Mouse (Mus musculus) kidney, embryonic 14.5 days (tissue): Measurements from ENCODE around the gene Plxnb1. TPM values are rescaled to one million over a fixed set of nuclear protein-coding genes. Genes with fewer than 3 reads are reported as not detected.
A peak's percentile ranks its signal among the peaks of the same experiment; 100 is the strongest.

Experiments
- ATAC-seq: fragments of 200-750 bp; cut with Nextera tagmentation; 2 replicates; pipeline ENCODE4 v1.8.0; 2017; ENCODE audit warnings: moderate number of reproducible peaks, mild to moderate bottlenecking, moderate TSS enrichment, moderate library complexity; ENCODE audit not compliant: low FRiP score, low TSS enrichment
- H3K27ac ChIP-seq: fragments of 300-500 bp; sonication (generic); 2 replicates; pipeline ENCODE4 v1.5.1; 2014; ENCODE audit warnings: low read depth, mild to moderate bottlenecking, low read length, moderate library complexity, mixed read lengths
- H3K27me3 ChIP-seq: fragments of 300-500 bp; sonication (generic); 2 replicates; pipeline ENCODE4 v1.6.1; 2014; ENCODE audit warnings: mild to moderate bottlenecking, low read length; ENCODE audit not compliant: control insufficient read depth, insufficient read depth
- H3K36me3 ChIP-seq: fragments of 300-500 bp; sonication (generic); 2 replicates; pipeline ENCODE4 v1.6.1; 2014; ENCODE audit warnings: low read length, mixed read lengths; ENCODE audit not compliant: control insufficient read depth, insufficient read depth
- H3K4me1 ChIP-seq: fragments of 300-500 bp; sonication (generic); 2 replicates; pipeline ENCODE4 v1.6.1; 2014; ENCODE audit warnings: low read length, mixed read lengths; ENCODE audit not compliant: control insufficient read depth, insufficient read depth
- H3K4me2 ChIP-seq: fragments of 300-500 bp; sonication (generic); replicated peaks from 2 replicates; pipeline ENCODE4 v1.6.1; 2014; ENCODE audit warnings: low read depth, mild to moderate bottlenecking, low read length
- H3K4me3 ChIP-seq: fragments of 300-500 bp; sonication (generic); 2 replicates; pipeline ENCODE4 v1.5.1; 2014; ENCODE audit warnings: mild to moderate bottlenecking, low read length
- H3K9ac ChIP-seq: fragments of 300-500 bp; sonication (generic); 2 replicates; pipeline ENCODE4 v1.6.1; 2014; ENCODE audit warnings: low read depth, mild to moderate bottlenecking, low read length, moderate library complexity
- H3K9me3 ChIP-seq: fragments of 300-500 bp; sonication (generic); 2 replicates; pipeline ENCODE4 v1.6.1; 2016; ENCODE audit warnings: low read length; ENCODE audit not compliant: control insufficient read depth
- WGBS: fragments of 180-500 bp; shearing (Covaris S2); extraction: QIAGEN DNeasy Blood & Tissue Kit; methylation state at CpG from one replicate; pipeline ENCODE4 v1.1.7; 2014; 5-methylcytosine and 5-hydroxymethylcytosine counted together
- polyA plus RNA-seq: library from polyadenylated mRNA; unstranded; fragments of >200 nt; fragmentation: Nextera tagmentation; extraction: Ambion mirVana; gene quantifications from 2 replicates; pipeline ENCODE4 v1.2.1, GENCODE M21; 2014

Plxnb1 gene
- polyA plus RNA-seq, 1 experiment from 2014 or later, result 17.0 TPM

- H3K4me3 ChIP-seq, result peak within 1 kb of the TSS; percentile 79
- ATAC-seq, result peak; percentile 97
- H3K9me3 ChIP-seq, result no peaks in the 10 kb centered on the region
- H3K9ac ChIP-seq, result peak within 1 kb of the TSS; percentile 90
- peaks cover 21% of the 10 kb centered on the region for H3K36me3 ChIP-seq
- peak within 1 kb of the TSS; percentile 73 for H3K27ac ChIP-seq
- no peaks in the 10 kb centered on the region for H3K27me3 ChIP-seq
- peak within 1 kb of the TSS; percentile 75 for H3K4me2 ChIP-seq
- under 1% methylated on average over 37 of the region's 37 CpGs for WGBS
- H3K4me1 ChIP-seq, result peaks cover 10% of the 10 kb centered on the region
These were observed 12.9 kb upstream of the Plxnb1 start, which contains the start of the genes Ccdc51 and Tma7 for GRCm38 (mm10) chr9:109082124-109082800. Gene Ccdc51 (plus strand): TSS chr9:109082493. Gene Tma7 (minus strand): TSS chr9:109082587.

GRCm38 (mm10) chr9:109084922-109085321 lies 10.3 kb upstream of the Plxnb1 start:
- Histone ChIP-seq H3K9me3 (no peaks in the 10 kb centered on the region), H3K9ac (no peak overlapping the region), H3K27ac (no peak overlapping the region), H3K4me3 (no peak overlapping the region), H3K27me3 (no peaks in the 10 kb centered on the region), H3K4me2 (no peak overlapping the region), H3K4me1 (peaks cover 15% of the 10 kb centered on the region), H3K36me3 (peaks cover 10% of the 10 kb centered on the region; the same call in 1 of the 2 replicates)
- ATAC-seq, result no peak
- WGBS, result 21% methylated on average over 2 of the region's 2 CpGs

- Histone ChIP-seq H3K4me2 (no peak overlapping the region), H3K9me3 (no peaks in the 10 kb centered on the region), H3K4me3 (no peak overlapping the region), H3K27ac (no peak overlapping the region), H3K9ac (peak overlapping the region; percentile 29; the same call in 1 of the 2 replicates), H3K4me1 (peaks cover 8% of the 10 kb centered on the region), H3K27me3 (no peaks in the 10 kb centered on the region), H3K36me3 (peaks cover 11% of the 10 kb centered on the region)
- WGBS, result 16% methylated on average over 5 of the region's 5 CpGs
- peak; percentile 32; the same call in 1 of the 2 replicates for ATAC-seq
These were observed 7.2 kb upstream of the Plxnb1 start for GRCm38 (mm10) chr9:109087987-109088386.

GRCm38 (mm10) chr9:109090446-109090845 lies 4.7 kb upstream of the Plxnb1 start:
- Histone ChIP-seq H3K27ac (no peak overlapping the region), H3K9ac (no peak overlapping the region), H3K9me3 (no peaks in the 10 kb centered on the region), H3K4me1 (peaks cover 26% of the 10 kb centered on the region), H3K4me3 (no peak overlapping the region), H3K4me2 (no peak overlapping the region), H3K36me3 (peaks cover 11% of the 10 kb centered on the region), H3K27me3 (no peaks in the 10 kb centered on the region)
- no peak for ATAC-seq
- WGBS, result 56% methylated on average over 15 of the region's 15 CpGs

GRCm38 (mm10) chr9:109091802-109092201 lies 3.4 kb upstream of the Plxnb1 start:
- Histone ChIP-seq H3K4me3 (no peak overlapping the region), H3K9me3 (no peaks in the 10 kb centered on the region), H3K4me1 (peaks cover 31% of the 10 kb centered on the region), H3K4me2 (no peak overlapping the region), H3K27ac (no peak overlapping the region), H3K27me3 (no peaks in the 10 kb centered on the region), H3K36me3 (peaks cover 11% of the 10 kb centered on the region), H3K9ac (no peak overlapping the region)
- 84% methylated on average over 8 of the region's 8 CpGs for WGBS
- ATAC-seq, result no peak

- Histone ChIP-seq H3K27me3 (no peaks in the 10 kb centered on the region), H3K4me2 (no peak overlapping the region), H3K36me3 (peaks cover 11% of the 10 kb centered on the region), H3K27ac (0 out of 2 replicates have a peak overlapping the region, but pooled peaks have one; percentile 32), H3K4me3 (no peak overlapping the region), H3K9ac (no peak overlapping the region), H3K9me3 (no peaks in the 10 kb centered on the region), H3K4me1 (peaks cover 37% of the 10 kb centered on the region)
- ATAC-seq, result no peak
- 44% methylated on average over 6 of the region's 6 CpGs for WGBS
These were observed 2.4 kb upstream of the Plxnb1 start for GRCm38 (mm10) chr9:109092799-109093198.

GRCm38 (mm10) chr9:109093786-109094552 lies 1.2 kb upstream of the Plxnb1 start:
- H3K27ac ChIP-seq, result peak overlapping the region; percentile 99
- peaks cover 49% of the 10 kb centered on the region for H3K4me1 ChIP-seq
- WGBS, result 12% methylated on average over 11 of the region's 11 CpGs
- no peaks in the 10 kb centered on the region for H3K9me3 ChIP-seq
- H3K27me3 ChIP-seq, result no peaks in the 10 kb centered on the region
- no peak; the same call in 1 of the 2 replicates for ATAC-seq
- H3K36me3 ChIP-seq, result peaks cover 11% of the 10 kb centered on the region
- H3K4me2 ChIP-seq, result peak overlapping the region; percentile 54
- H3K9ac ChIP-seq, result peak overlapping the region; percentile 91; the same call in 1 of the 2 replicates
- H3K4me3 ChIP-seq, result peak overlapping the region; percentile 78

- peaks cover 55% of the 10 kb centered on the region for H3K4me1 ChIP-seq
- peak; percentile 26 for ATAC-seq
- WGBS, result 0% methylated on average over 17 of the region's 21 CpGs
These were observed 544 bp upstream of the Plxnb1 start for GRCm38 (mm10) chr9:109094553-109095136.

More at GRCm38 (mm10) chr9:109094553-109095136, 544 bp upstream of the Plxnb1 start:
- Histone ChIP-seq H3K4me2 (peak overlapping the region; percentile 54), H3K36me3 (peaks cover 12% of the 10 kb centered on the region), H3K9ac (peak overlapping the region; percentile 91), H3K9me3 (no peaks in the 10 kb centered on the region), H3K27me3 (no peaks in the 10 kb centered on the region), H3K4me3 (peak overlapping the region; percentile 78), H3K27ac (peak overlapping the region; percentile 99)
